Mouse (Mus musculus) spleen, adult 12 weeks (tissue): Measurements from ENCODE around the gene Orc2.

Experiments
- DNase-seq: peaks from one replicate; pipeline ENCODE4 v3.0.0; 2022; ENCODE audit warnings: low spot score

Gene Orc2

GRCm38 (mm10) chr1:58504577-58505254, at the start of gene Orc2:
Gene Orc2, minus strand, starts transcription at chr1:58505109.
- peak; percentile 89 for DNase-seq

GRCm38 (mm10) chr1:58541386-58541785, 36.5 kb upstream of the Orc2 start:
- DNase-seq = no peak

GRCm38 (mm10) chr1:58507249-58507648, 2.3 kb upstream of the Orc2 start:
- no peak for DNase-seq

- peak; percentile 11 for DNase-seq
These were observed 1.0 kb downstream of the Orc2 start for GRCm38 (mm10) chr1:58503793-58504370.

- DNase-seq = peak; percentile 2
These were observed 1.8 kb downstream of the Orc2 start for GRCm38 (mm10) chr1:58503134-58503533.

- DNase-seq = no peak
These were observed 6.2 kb downstream of the Orc2 start for GRCm38 (mm10) chr1:58498758-58499157.

- DNase-seq = no peak
These were observed 7.2 kb downstream of the Orc2 start for GRCm38 (mm10) chr1:58497678-58498077.

- DNase-seq = no peak
These were observed 9.3 kb downstream of the Orc2 start for GRCm38 (mm10) chr1:58495603-58496002.

GRCm38 (mm10) chr1:58482647-58483046, 22.3 kb downstream of the Orc2 start:
- DNase-seq = no peak

GRCm38 (mm10) chr1:58475662-58476061, 29.2 kb downstream of the Orc2 start:
- DNase-seq = no peak

- no peak for DNase-seq
These were observed 39.3 kb downstream of the Orc2 start for GRCm38 (mm10) chr1:58465561-58465960.

- DNase-seq = no peak
These were observed 39.9 kb downstream of the Orc2 start for GRCm38 (mm10) chr1:58465042-58465441.

- DNase-seq = no peak
These were observed 41.0 kb downstream of the Orc2 start for GRCm38 (mm10) chr1:58463935-58464334.

- no peak for DNase-seq
These were observed 44.3 kb downstream of the Orc2 start for GRCm38 (mm10) chr1:58460566-58460965.

- no peak for DNase-seq
These were observed 46.0 kb downstream of the Orc2 start for GRCm38 (mm10) chr1:58458867-58459266.

- no peak for DNase-seq
These were observed 46.7 kb downstream of the Orc2 start for GRCm38 (mm10) chr1:58458175-58458574.

GRCm38 (mm10) chr1:58454316-58454715, 50.6 kb downstream of the Orc2 start:
- no peak for DNase-seq

- DNase-seq = no peak
These were observed 56.5 kb downstream of the Orc2 start for GRCm38 (mm10) chr1:58448396-58448795.

GRCm38 (mm10) chr1:58447766-58448165, 57.1 kb downstream of the Orc2 start:
- no peak for DNase-seq

GRCm38 (mm10) chr1:58445861-58446260, 59.0 kb downstream of the Orc2 start:
- DNase-seq = no peak

- DNase-seq = peak; percentile 62
These were observed 59.7 kb downstream of the Orc2 start, which contains the start of the genes Nif3l1 and Ppil3 for GRCm38 (mm10) chr1:58445143-58445722. Gene Nif3l1, plus strand, starts transcription at chr1:58445151. Gene Ppil3, minus strand, starts transcription at chr1:58445486.

GRCm38 (mm10) chr1:58444691-58445090, 60.2 kb downstream of the Orc2 start:
- no peak for DNase-seq

- DNase-seq = no peak
These were observed 80.4 kb downstream of the Orc2 start for GRCm38 (mm10) chr1:58424551-58424950.
